9 mouse cellular contexts compared by ENCODE assay signal in genomic region chr13:49178839-49179585, GRCm38 (mm10). TPM values are rescaled to one million over a fixed set of nuclear protein-coding genes. Genes with fewer than 3 reads are reported as not detected.
DNase-seq lines count a peak whose midpoint lies in the region; ATAC-seq and TF ChIP-seq lines count a peak whose summit lies in the region.
"Had no signal": no experiment of that assay in that cellular context is flagged by ENCODE, and none has a peak within 500 bp of the region (broad histone marks: within the 10 kb centered on the region; RNA-seq: fewer than 3 reads in every experiment).

No protein-coding gene starts in this region.

- H3K9ac ChIP-seq in forebrain, postnatal 0 days: 0 out of 2 replicates have a peak overlapping the region, but pooled peaks have one; percentile 14

- H3K9me3 ChIP-seq in forebrain, postnatal 0 days (ENCODE audit: low read length): no peaks in the 10 kb centered on the region
- H3K9me3 ChIP-seq: G1E had no signal

- no peak overlapping the region for H3K4me2 ChIP-seq in forebrain, postnatal 0 days (ENCODE audit: low read depth)

- H3K36me3 ChIP-seq in forebrain, postnatal 0 days (ENCODE audit: insufficient read depth): no peaks in the 10 kb centered on the region
- H3K36me3 ChIP-seq: G1E had no signal

- no peak for TF ChIP-seq CTCF in forebrain, postnatal 0 days (IDR thresholded peaks at IDR 0.05; ENCODE audit: low read depth)

- H3K4me3 ChIP-seq in forebrain, postnatal 0 days (ENCODE audit: low read depth, low read length): no peak overlapping the region

- 44% methylated on average over 18 of the region's 19 CpGs for WGBS in forebrain, postnatal 0 days

- peak; percentile 90 for DNase-seq in retina, postnatal 1 day
- DNase-seq in retina, embryonic 14.5 days (ENCODE audit: low spot score): no peak
- DNase-seq in forebrain, postnatal 0 days: peak; percentile 80
- peak; percentile 80 to 85 for DNase-seq in heart, postnatal 14 days
- peak; percentile 39 to 59 for DNase-seq in layer of hippocampus, postnatal 25 days (ENCODE audit: extremely low spot score in 1 of 2, low spot score in 1 of 2)
- peak; percentile 84 for DNase-seq in testis, postnatal 14 days (ENCODE audit: low spot score)
- DNase-seq in liver: no peak

- no peak overlapping the region for H3K27ac ChIP-seq in forebrain, postnatal 0 days (ENCODE audit: low read depth, low read length)

- ATAC-seq in forebrain, postnatal 0 days: peak; percentile 93
- peak; percentile 62 for ATAC-seq in megakaryocyte, adult 5-6 weeks (ENCODE audit: poor library complexity, severe bottlenecking)

- no peaks in the 10 kb centered on the region for H3K27me3 ChIP-seq in forebrain, postnatal 0 days (ENCODE audit: insufficient read depth, low read length)

- intact Hi-C loops in heart, postnatal 14 days (cut with DNase I): no loop called here

- no peaks in the 10 kb centered on the region for H3K4me1 ChIP-seq in forebrain, postnatal 0 days (ENCODE audit: insufficient read depth)

RNA-seq across cellular contexts. Expression of gene Ninj1, which starts 8.3 kb away (rescaled TPM):
- total RNA-seq in forebrain, postnatal 0 days (2014; rRNA removed): 16.5 and 28.6 TPM in 2 replicates
- 37.0 and 43.1 TPM in 2 replicates for polyA plus RNA-seq in forebrain, postnatal 0 days (2015; fragmentation: Nextera tagmentation; extraction: Ambion mirVana)
- total RNA-seq in heart, postnatal 14 days (2021): 100 to 1,000 TPM in 1 of 2 experiments, 10 to 100 TPM in 1; 99.0 to 112 TPM
- total RNA-seq in layer of hippocampus, postnatal 25 days (2021): 10 to 100 TPM; 23.6 to 25.1 TPM
- total RNA-seq in megakaryocyte, adult 5-6 weeks (2015): 76.1 and 81.6 TPM in 2 replicates
- 33.4 and 48.2 TPM in 2 replicates for total RNA-seq in megakaryocyte, adult 5-6 weeks (2017)

RNA-seq across cellular contexts. Expression of gene Wnk2, which starts 31.2 kb away (rescaled TPM):
- 35.2 and 46.6 TPM in 2 replicates for total RNA-seq in forebrain, postnatal 0 days (2014; rRNA removed)
- polyA plus RNA-seq in forebrain, postnatal 0 days (2015; fragmentation: Nextera tagmentation; extraction: Ambion mirVana): 10.7 and 15.2 TPM in 2 replicates
- total RNA-seq in heart, postnatal 14 days (2021): 10 to 100 TPM; 40.3 to 60.0 TPM
- total RNA-seq in layer of hippocampus, postnatal 25 days (2021): 10 to 100 TPM; 88.2 to 98.9 TPM
- total RNA-seq in megakaryocyte, adult 5-6 weeks (2015): 0.66 and 1.6 TPM in 2 replicates
- total RNA-seq in megakaryocyte, adult 5-6 weeks (2017): 0.33 and 0.48 TPM in 2 replicates
- polyA plus RNA-seq: G1E had no signal

RNA-seq across cellular contexts. Expression of gene Card19, which starts 36.8 kb away (rescaled TPM):
- 14.9 and 15.8 TPM in 2 replicates for total RNA-seq in forebrain, postnatal 0 days (2014; rRNA removed)
- polyA plus RNA-seq in forebrain, postnatal 0 days (2015; fragmentation: Nextera tagmentation; extraction: Ambion mirVana): 32.0 TPM in 2 replicates
- 100 to 1,000 TPM; 131 to 138 TPM for total RNA-seq in heart, postnatal 14 days (2021)
- 10 to 100 TPM; 14.7 to 16.2 TPM for total RNA-seq in layer of hippocampus, postnatal 25 days (2021)
- total RNA-seq in megakaryocyte, adult 5-6 weeks (2015): 85.5 and 103 TPM in 2 replicates
- total RNA-seq in megakaryocyte, adult 5-6 weeks (2017): 91.0 and 123 TPM in 2 replicates

Comparison
In these comparisons a context has a peak if more than half of its experiments do, and no peak if none do; other contexts are left out.
1. DNase-seq: peak in retina, postnatal 1 day (single experiment), forebrain, postnatal 0 days (single experiment), heart, postnatal 14 days (2 of 2), layer of hippocampus, postnatal 25 days (2 of 2) and testis, postnatal 14 days (single experiment); none in retina, embryonic 14.5 days (single experiment) and liver (single experiment).
2. RNA of gene Wnk2, which starts 31.2 kb away (total RNA-seq): 88.2 to 98.9 TPM in layer of hippocampus, postnatal 25 days, 40.3 to 60.0 TPM in heart, postnatal 14 days and 35.2 to 46.6 TPM in forebrain, postnatal 0 days; 0.33 to 1.6 TPM in megakaryocyte, adult 5-6 weeks; every median in the first group is over 10 times any median in the second.